ENCODE assay signal across 12 mouse cellular contexts in genomic region chr6:40430251-40430650, GRCm38 (mm10). TPM values are rescaled to one million over a fixed set of nuclear protein-coding genes. Genes with fewer than 3 reads are reported as not detected.
A peak's percentile ranks its signal among the peaks of the same experiment; 100 is the strongest.
DNase-seq lines count a peak whose midpoint lies in the region; ATAC-seq and TF ChIP-seq lines count a peak whose summit lies in the region.
"Had no signal": no experiment of that assay in that cellular context is flagged by ENCODE, and none has a peak within 500 bp of the region (broad histone marks: within the 10 kb centered on the region; RNA-seq: fewer than 3 reads in every experiment).

No protein-coding gene starts in this region.

- H3K4me1 ChIP-seq in cerebellum, adult 2 months (ENCODE audit: control insufficient read depth, insufficient read depth, low read length), result peaks cover 45% of the 10 kb centered on the region; the same call in 1 of the 2 replicates
- peaks cover 13% of the 10 kb centered on the region for H3K4me1 ChIP-seq in spleen, adult 2 months (ENCODE audit: control insufficient read depth, insufficient read depth, insufficient read length)
- H3K4me1 ChIP-seq in stomach, postnatal 0 days (replicated peaks; ENCODE audit: control insufficient read depth, insufficient read depth), result no peaks in the 10 kb centered on the region

- no peaks in the 10 kb centered on the region for H3K27me3 ChIP-seq in cerebellum, adult 2 months (ENCODE audit: control insufficient read depth, insufficient read depth, low read length)
- H3K27me3 ChIP-seq in spleen, adult 2 months (ENCODE audit: control insufficient read depth, insufficient read depth, low read length), result 0 out of 2 replicates have a peak, but pooled peaks cover 1% of the 10 kb centered on the region
- no peaks in the 10 kb centered on the region for H3K27me3 ChIP-seq in stomach, postnatal 0 days (ENCODE audit: control insufficient read depth, insufficient read depth, low read length)

- H3K27ac ChIP-seq in cerebellum, adult 2 months (ENCODE audit: insufficient read depth, low read length), result peak overlapping the region; percentile 83; the same call in 1 of the 2 replicates
- H3K27ac ChIP-seq in spleen, adult 2 months (ENCODE audit: insufficient read depth, low read length), result no peak overlapping the region
- peak overlapping the region; percentile 41; the same call in 1 of the 2 replicates for H3K27ac ChIP-seq in stomach, postnatal 0 days (replicated peaks)

- 72% methylated on average over 3 of the region's 3 CpGs for WGBS in cerebellum, adult 2 months
- 42% methylated on average over 3 of the region's 3 CpGs for WGBS in spleen, adult 2 months
- 73% methylated on average over 3 of the region's 3 CpGs for WGBS in stomach, postnatal 0 days

- H3K36me3 ChIP-seq in spleen, adult 2 months (ENCODE audit: control insufficient read depth, insufficient read depth, low read length), result no peaks in the 10 kb centered on the region
- no peaks in the 10 kb centered on the region for H3K36me3 ChIP-seq in stomach, postnatal 0 days (ENCODE audit: control insufficient read depth, insufficient read depth, low read length)

- no peak for TF ChIP-seq EP300 in stomach, postnatal 0 days (optimal IDR thresholded peaks at IDR 0.05)

- no peak for TF ChIP-seq POLR2A in cerebellum, adult 2 months (IDR thresholded peaks at IDR 0.05; ENCODE audit: borderline replicate concordance, insufficient read depth, low read length)
- no peak for TF ChIP-seq POLR2A in spleen, adult 2 months (IDR thresholded peaks at IDR 0.05; ENCODE audit: low read depth, low read length)

- H3K9me3 ChIP-seq in stomach, postnatal 0 days (ENCODE audit: control insufficient read depth, low read length), result no peaks in the 10 kb centered on the region

- peak in 1 of 2 experiments; percentile 12 for DNase-seq in cerebellum, adult 2 months
- DNase-seq in cerebellum, adult 11 months, result no peak
- peak; percentile 31 to 59 for DNase-seq in spleen, adult 2 months (ENCODE audit: low read depth in 1 of 2, low spot score in 2 of 2)
- DNase-seq in spleen, postnatal 4 days (ENCODE audit: low spot score in 2 of 2), result no peak
- DNase-seq in lung, postnatal 14 days, result peak; percentile 5
- no peak for DNase-seq in stomach, postnatal 0 days (ENCODE audit: low spot score)
- no peak for DNase-seq in MN1 (ENCODE audit: low spot score)
- no peak for DNase-seq in adipocyte (ENCODE audit: low spot score)
- DNase-seq: heart, postnatal 14 days had no signal

- H3K4me3 ChIP-seq in cerebellum, adult 2 months (replicated peaks; ENCODE audit: insufficient read depth, low read depth, low read length), result no peak overlapping the region
- no peak overlapping the region for H3K4me3 ChIP-seq in spleen, adult 2 months (ENCODE audit: extremely low read depth, insufficient read depth, insufficient read length)
- no peak overlapping the region for H3K4me3 ChIP-seq in stomach, postnatal 0 days (ENCODE audit: low read depth, low read length)
- H3K4me3 ChIP-seq: erythroblast, embryonic 14.5 days had no signal

- H3K4me2 ChIP-seq in stomach, postnatal 0 days (replicated peaks; ENCODE audit: low read depth), result no peak overlapping the region

- H3K9ac ChIP-seq in stomach, postnatal 0 days (ENCODE audit: low read length), result no peak overlapping the region

- ATAC-seq in stomach, postnatal 0 days (ENCODE audit: low FRiP score, low TSS enrichment), result no peak
- ATAC-seq: intestine, postnatal 0 days had no signal

- TF ChIP-seq CTCF in cerebellum, adult 2 months (IDR thresholded peaks at IDR 0.05; ENCODE audit: borderline replicate concordance, insufficient read depth, low read depth, low read length), result no peak
- TF ChIP-seq CTCF in spleen, adult 2 months (IDR thresholded peaks at IDR 0.05; ENCODE audit: extremely low read depth, insufficient read depth, insufficient read length, insufficient replicate concordance), result no peak
- no peak for TF ChIP-seq CTCF in stomach, postnatal 0 days (IDR thresholded peaks at IDR 0.05; ENCODE audit: low read depth)

RNA-seq across cellular contexts. Expression of gene E330009J07Rik, which starts 5.7 kb away (rescaled TPM):
- polyA plus RNA-seq in cerebellum, adult 2 months (2012; rRNA removed), result 64.6 and 67.0 TPM in 2 replicates
- 3.6 and 4.7 TPM in 2 replicates for polyA plus RNA-seq in spleen, adult 2 months (2012; rRNA removed)
- polyA plus RNA-seq in stomach, postnatal 0 days (2015; fragmentation: Nextera tagmentation; extraction: Ambion mirVana), result 11.0 TPM in 2 replicates
- polyA plus RNA-seq: erythroblast, embryonic 14.5 days had no signal

RNA-seq across cellular contexts. Expression of gene Wee2, which starts 8.6 kb away (rescaled TPM):
- polyA plus RNA-seq in cerebellum, adult 2 months (2012; rRNA removed), result 0.28 and 0.41 TPM in 2 replicates
- polyA plus RNA-seq in spleen, adult 2 months (2012; rRNA removed), result not detected in 2 replicates
- polyA plus RNA-seq in stomach, postnatal 0 days (2015; fragmentation: Nextera tagmentation; extraction: Ambion mirVana), result 0.05 TPM in 1 of 2 replicates, not detected in the other
- polyA plus RNA-seq: erythroblast, embryonic 14.5 days; intestine, postnatal 0 days; large intestine, adult 2 months had no signal

RNA-seq across cellular contexts. Expression of gene Ssbp1, which starts 40.9 kb away (rescaled TPM):
- polyA plus RNA-seq in cerebellum, adult 2 months (2012; rRNA removed), result 44.5 and 47.0 TPM in 2 replicates
- 7.2 and 8.5 TPM in 2 replicates for polyA plus RNA-seq in spleen, adult 2 months (2012; rRNA removed)
- 89.2 and 93.6 TPM in 2 replicates for polyA plus RNA-seq in stomach, postnatal 0 days (2015; fragmentation: Nextera tagmentation; extraction: Ambion mirVana)

Comparison
In these comparisons a context has a peak if more than half of its experiments do, and no peak if none do; other contexts are left out.
1. DNase-seq: peak in spleen, adult 2 months (2 of 2) and lung, postnatal 14 days (single experiment); none in cerebellum, adult 11 months (single experiment), spleen, postnatal 4 days (0 of 2), stomach, postnatal 0 days (single experiment), MN1 (single experiment) and adipocyte (single experiment).